Mouse (Mus musculus) forebrain, embryonic 12.5 days (tissue): ENCODE results near the gene Ccser1. TPM values are rescaled to one million over a fixed set of nuclear protein-coding genes. Genes with fewer than 3 reads are reported as not detected.
"Not testable (repeated sequence)": the region's sequence is repeated elsewhere in the genome, so short reads cannot be mapped to it uniquely, and the experiment has no call there.

Experiments used
- ATAC-seq: fragments of 200-750 bp; cut with Nextera tagmentation; 2 replicates; pipeline ENCODE4 v1.8.0; 2017; ENCODE audit warnings: moderate TSS enrichment; ENCODE audit not compliant: low FRiP score
- H3K27ac ChIP-seq: fragments of 300-500 bp; sonication (generic); 2 replicates; pipeline ENCODE4 v1.5.1; 2016; ENCODE audit warnings: mild to moderate bottlenecking
- H3K27me3 ChIP-seq: fragments of 300-500 bp; sonication (generic); 2 replicates; pipeline ENCODE4 v1.6.1; 2016; ENCODE audit warnings: mild to moderate bottlenecking
- H3K36me3 ChIP-seq: fragments of 300-500 bp; sonication (generic); replicated peaks from 2 replicates; pipeline ENCODE4 v1.6.1; 2016; ENCODE audit warnings: mild to moderate bottlenecking
- H3K4me1 ChIP-seq: fragments of 300-500 bp; sonication (generic); 2 replicates; pipeline ENCODE4 v1.6.1; 2016
- H3K4me2 ChIP-seq: fragments of 300-500 bp; sonication (generic); 2 replicates; pipeline ENCODE4 v1.6.1; 2016; ENCODE audit warnings: mild to moderate bottlenecking, moderate library complexity
- H3K4me3 ChIP-seq: fragments of 300-500 bp; sonication (generic); replicated peaks from 2 replicates; pipeline ENCODE4 v1.5.1; 2016; ENCODE audit warnings: mild to moderate bottlenecking
- H3K9ac ChIP-seq: fragments of 300-500 bp; sonication (generic); 2 replicates; pipeline ENCODE4 v1.6.1; 2016; ENCODE audit warnings: mild to moderate bottlenecking
- H3K9me3 ChIP-seq: fragments of 300-500 bp; sonication (generic); 2 replicates; pipeline ENCODE4 v1.6.1; 2016
- WGBS: fragments of 180-500 bp; shearing (Covaris S2); methylation state at CpG from one replicate; pipeline ENCODE4 v1.1.7; 2016; 5-methylcytosine and 5-hydroxymethylcytosine counted together
- polyA plus RNA-seq: library from polyadenylated mRNA; unstranded; fragments of >200 nt; fragmentation: Nextera tagmentation; extraction: Ambion mirVana; gene quantifications from 2 replicates; pipeline ENCODE4 v1.2.1, GENCODE M21; 2016

Ccser1 gene
- polyA plus RNA-seq, 1 experiment from 2014 or later = 23.5 TPM

DNA sequence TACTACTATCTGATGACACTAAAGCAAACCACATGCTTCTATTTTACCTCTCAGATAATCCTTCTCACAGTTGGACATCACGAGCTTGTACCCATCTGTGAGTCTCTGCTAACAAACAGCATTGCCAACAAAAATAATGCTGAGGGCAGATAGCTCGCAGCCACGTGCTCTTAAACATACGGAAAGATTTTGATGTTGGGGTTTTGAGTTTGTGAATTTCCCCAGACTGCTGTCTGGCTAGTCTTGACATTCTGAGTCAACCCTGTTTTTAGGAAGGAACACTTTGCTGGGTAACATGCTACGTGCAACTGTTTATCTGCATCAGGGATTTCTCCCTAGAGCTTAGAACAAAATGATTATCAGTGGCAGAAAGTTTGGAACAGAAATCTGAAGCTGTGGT is 52.9 kb downstream of the Ccser1 start:
- H3K27me3 ChIP-seq = no peaks in the 10 kb centered on the region
- H3K36me3 ChIP-seq = no peaks in the 10 kb centered on the region
- no peak overlapping the region for H3K4me2 ChIP-seq
- no peak overlapping the region for H3K27ac ChIP-seq
- 65% methylated on average over 5 of the region's 5 CpGs for WGBS
- ATAC-seq = no peak
- no peaks in the 10 kb centered on the region for H3K9me3 ChIP-seq
- H3K4me1 ChIP-seq = peaks cover 15% of the 10 kb centered on the region
- no peak overlapping the region for H3K4me3 ChIP-seq
- H3K9ac ChIP-seq = no peak overlapping the region

GRCm38 (mm10) chr6:61233548-61234187 is 53.5 kb downstream of the Ccser1 start:
- 25% methylated on average over 5 of the region's 5 CpGs for WGBS
- Histone ChIP-seq H3K4me1 (peaks cover 15% of the 10 kb centered on the region), H3K4me3 (no peak overlapping the region), H3K4me2 (no peak overlapping the region), H3K9ac (no peak overlapping the region), H3K9me3 (no peaks in the 10 kb centered on the region), H3K27me3 (no peaks in the 10 kb centered on the region), H3K27ac (peak overlapping the region; percentile 42), H3K36me3 (no peaks in the 10 kb centered on the region)
- peak; percentile 30; the same call in 1 of the 2 replicates for ATAC-seq

GRCm38 (mm10) chr6:61240618-61241017 is 60.5 kb downstream of the Ccser1 start:
- no peak overlapping the region for H3K4me2 ChIP-seq
- H3K4me3 ChIP-seq = no peak overlapping the region
- H3K27me3 ChIP-seq = no peaks in the 10 kb centered on the region
- H3K36me3 ChIP-seq = no peaks in the 10 kb centered on the region
- H3K9ac ChIP-seq = no peak overlapping the region
- no peaks in the 10 kb centered on the region for H3K9me3 ChIP-seq
- H3K27ac ChIP-seq = no peak overlapping the region
- 70% methylated on average over 2 of the region's 2 CpGs for WGBS
- H3K4me1 ChIP-seq = no peaks in the 10 kb centered on the region
- no peak for ATAC-seq

- Histone ChIP-seq H3K27ac (no peak overlapping the region), H3K36me3 (no peaks in the 10 kb centered on the region), H3K27me3 (no peaks in the 10 kb centered on the region), H3K4me2 (no peak overlapping the region), H3K4me3 (no peak overlapping the region), H3K9me3 (no peaks in the 10 kb centered on the region), H3K9ac (no peak overlapping the region), H3K4me1 (no peaks in the 10 kb centered on the region)
- ATAC-seq = no peak
- 86% methylated on average over 3 of the region's 3 CpGs for WGBS
Observed at GRCm38 (mm10) chr6:61242556-61242955, 62.4 kb downstream of the Ccser1 start.

GRCm38 (mm10) chr6:61246523-61246922 is 66.4 kb downstream of the Ccser1 start:
- H3K27me3 ChIP-seq = no peaks in the 10 kb centered on the region
- no peaks in the 10 kb centered on the region for H3K4me1 ChIP-seq
- no peaks in the 10 kb centered on the region for H3K36me3 ChIP-seq
- 77% methylated on average over 4 of the region's 4 CpGs for whole genome bisulfite sequencing
- no peak overlapping the region for H3K9ac ChIP-seq
- no peak overlapping the region for H3K4me3 ChIP-seq
- H3K4me2 ChIP-seq = no peak overlapping the region
- no peaks in the 10 kb centered on the region for H3K9me3 ChIP-seq
- no peak overlapping the region for H3K27ac ChIP-seq
- no peak for ATAC-seq

- peak; percentile 17; the same call in 1 of the 2 replicates for ATAC-seq
- Histone ChIP-seq H3K4me2 (no peak overlapping the region), H3K9me3 (no peaks in the 10 kb centered on the region), H3K4me3 (no peak overlapping the region), H3K9ac (no peak overlapping the region), H3K36me3 (no peaks in the 10 kb centered on the region), H3K27me3 (no peaks in the 10 kb centered on the region), H3K27ac (no peak overlapping the region), H3K4me1 (no peaks in the 10 kb centered on the region)
- WGBS = 77% methylated on average over 4 of the region's 4 CpGs
Observed at GRCm38 (mm10) chr6:61247842-61248472, 67.8 kb downstream of the Ccser1 start.

GRCm38 (mm10) chr6:61248700-61249099 is 68.6 kb downstream of the Ccser1 start:
- WGBS = 64% methylated on average over 2 of the region's 2 CpGs
- Histone ChIP-seq H3K4me3 (no peak overlapping the region), H3K9me3 (no peaks in the 10 kb centered on the region), H3K4me1 (no peaks in the 10 kb centered on the region), H3K27ac (no peak overlapping the region), H3K4me2 (no peak overlapping the region), H3K9ac (no peak overlapping the region), H3K36me3 (no peaks in the 10 kb centered on the region), H3K27me3 (no peaks in the 10 kb centered on the region)
- 0 out of 2 replicates have a peak, but pooled peaks have one; percentile 23 for ATAC-seq

DNA sequence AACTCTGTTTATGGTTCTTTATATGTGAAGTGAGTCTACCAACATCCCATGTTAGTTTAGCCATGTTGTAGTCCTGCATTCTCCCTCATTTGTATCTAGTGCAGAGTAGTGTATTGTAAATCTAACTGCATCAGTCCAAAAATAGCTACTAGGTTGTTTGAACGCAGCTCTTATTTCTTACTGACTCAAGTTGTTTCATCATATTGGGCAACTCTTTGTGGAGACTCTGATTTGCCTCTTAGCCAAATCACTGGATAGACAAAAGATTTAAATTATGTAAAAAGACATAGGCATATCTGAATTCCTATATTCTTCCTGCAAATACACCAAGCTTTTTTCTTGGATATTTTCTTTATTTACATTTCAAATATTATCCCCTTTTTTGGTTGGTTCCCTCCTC is 71.1 kb downstream of the Ccser1 start:
- Histone ChIP-seq H3K4me2 (no peak overlapping the region), H3K36me3 (no peaks in the 10 kb centered on the region), H3K9ac (no peak overlapping the region), H3K9me3 (no peaks in the 10 kb centered on the region), H3K4me1 (no peaks in the 10 kb centered on the region), H3K27me3 (no peaks in the 10 kb centered on the region), H3K27ac (no peak overlapping the region), H3K4me3 (no peak overlapping the region)
- no peak for ATAC-seq
- WGBS = 92% methylated on average over 1 of the region's 1 CpGs

- 85% methylated on average over 7 of the region's 7 CpGs for WGBS
- H3K4me3 ChIP-seq = no peak overlapping the region
Observed at GRCm38 (mm10) chr6:61252912-61253311, 72.8 kb downstream of the Ccser1 start.

GRCm38 (mm10) chr6:61255874-61256273 is 75.8 kb downstream of the Ccser1 start:
- not testable (repeated sequence) for H3K9ac ChIP-seq, H3K4me2 ChIP-seq, H3K9me3 ChIP-seq, H3K27me3 ChIP-seq, H3K4me1 ChIP-seq, H3K36me3 ChIP-seq, H3K27ac ChIP-seq, ATAC-seq, H3K4me3 ChIP-seq
- 100% methylated on average over 1 of the region's 1 CpGs for WGBS

More at GRCm38 (mm10) chr6:61252912-61253311, 72.8 kb downstream of the Ccser1 start:
- no peaks in the 10 kb centered on the region for H3K4me1 ChIP-seq
- H3K27me3 ChIP-seq = no peaks in the 10 kb centered on the region
- no peak overlapping the region for H3K4me2 ChIP-seq
- ATAC-seq = no peak
- H3K9ac ChIP-seq = no peak overlapping the region
- no peaks in the 10 kb centered on the region for H3K9me3 ChIP-seq
- no peak overlapping the region for H3K27ac ChIP-seq
- no peaks in the 10 kb centered on the region for H3K36me3 ChIP-seq

GRCm38 (mm10) chr6:61258847-61259634 is 78.9 kb downstream of the Ccser1 start:
- no peak for ATAC-seq
- H3K27ac ChIP-seq = no peak overlapping the region
- 79% methylated on average over 10 of the region's 10 CpGs for WGBS
- H3K9me3 ChIP-seq = no peaks in the 10 kb centered on the region
- no peak overlapping the region for H3K9ac ChIP-seq
- H3K4me1 ChIP-seq = peaks cover 9% of the 10 kb centered on the region; the same call in 1 of the 2 replicates
- no peak overlapping the region for H3K4me2 ChIP-seq
- no peaks in the 10 kb centered on the region for H3K27me3 ChIP-seq
- no peaks in the 10 kb centered on the region for H3K36me3 ChIP-seq
- H3K4me3 ChIP-seq = no peak overlapping the region

DNA sequence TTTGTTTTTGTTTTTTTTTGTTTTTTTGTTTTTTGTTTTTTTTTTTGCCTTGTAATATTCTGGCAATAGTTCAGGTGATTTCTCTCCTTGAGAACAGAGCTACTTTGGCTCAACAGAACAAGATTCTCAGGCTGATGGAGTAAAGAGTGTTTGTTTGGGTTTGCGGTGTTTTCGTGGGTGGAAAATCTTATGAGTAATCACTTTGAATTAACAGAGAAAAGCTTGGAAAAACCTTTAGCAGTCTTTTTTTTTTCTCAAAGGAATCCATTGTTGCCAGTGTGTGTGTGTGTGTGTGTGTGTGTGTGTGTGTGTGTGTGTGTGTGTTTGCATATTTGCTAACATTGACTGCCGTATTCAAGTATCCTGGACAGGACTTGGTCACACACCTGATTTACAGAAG is 81.3 kb downstream of the Ccser1 start:
- peaks cover 9% of the 10 kb centered on the region; the same call in 1 of the 2 replicates for H3K4me1 ChIP-seq
- H3K27ac ChIP-seq = no peak overlapping the region
- H3K9me3 ChIP-seq = no peaks in the 10 kb centered on the region
- no peak for ATAC-seq
- H3K4me3 ChIP-seq = no peak overlapping the region
- 75% methylated on average over 3 of the region's 3 CpGs for WGBS
- H3K9ac ChIP-seq = no peak overlapping the region
- H3K4me2 ChIP-seq = no peak overlapping the region
- H3K27me3 ChIP-seq = no peaks in the 10 kb centered on the region
- H3K36me3 ChIP-seq = no peaks in the 10 kb centered on the region
